Mouse (Mus musculus): ENCODE measurements around the gene Nap1l1. TPM values are rescaled to one million over a fixed set of nuclear protein-coding genes. Genes with fewer than 3 reads are reported as not detected.

Nap1l1 gene
- polyA plus RNA-seq, 1 experiment from 2014 or later, result 127 TPM

GRCm38 (mm10) chr10:111509981-111510380 lies 37.0 kb downstream of the Nap1l1 start:
- no peaks in the 10 kb centered on the region for H3K9me3 ChIP-seq (ENCODE audit: low read length)
- WGBS, result 37% methylated on average over 7 of the region's 7 CpGs
- peak overlapping the region; percentile 78; the same call in 1 of the 2 replicates for H3K4me2 ChIP-seq (replicated peaks; ENCODE audit: low read depth, low read length)
- no peak for ATAC-seq
- peak; percentile 35 for DNase-seq (ENCODE audit: low spot score)
- TF ChIP-seq CTCF (IDR thresholded peaks at IDR 0.05), result no peak
- peak; percentile 18; the same call in 1 of the 2 replicates for TF ChIP-seq EP300 (IDR thresholded peaks at IDR 0.05)
- H3K36me3 ChIP-seq (ENCODE audit: insufficient read depth, low read length), result no peaks in the 10 kb centered on the region
- H3K4me3 ChIP-seq (ENCODE audit: low read depth, low read length), result no peak overlapping the region; the same call in 1 of the 2 replicates
- no peak overlapping the region for H3K9ac ChIP-seq (replicated peaks; ENCODE audit: low read depth)
- H3K27me3 ChIP-seq (replicated peaks; ENCODE audit: insufficient read depth, low read length), result no peaks in the 10 kb centered on the region
- H3K27ac ChIP-seq (ENCODE audit: low read length), result 0 out of 2 replicates have a peak overlapping the region, but pooled peaks have one; percentile 7
- peaks cover 20% of the 10 kb centered on the region; the same call in 1 of the 2 replicates for H3K4me1 ChIP-seq (ENCODE audit: insufficient read depth, low read depth, low read length)

- no peaks in the 10 kb centered on the region for H3K9me3 ChIP-seq (ENCODE audit: low read length)
- TF ChIP-seq CTCF (IDR thresholded peaks at IDR 0.05) (no peak), EP300 (IDR thresholded peaks at IDR 0.05) (no peak)
- no peak for ATAC-seq
- 6% methylated on average over 7 of the region's 7 CpGs for WGBS
- H3K9ac ChIP-seq (replicated peaks; ENCODE audit: low read depth), result no peak overlapping the region
- no peaks in the 10 kb centered on the region for H3K27me3 ChIP-seq (replicated peaks; ENCODE audit: insufficient read depth, low read length)
- no peaks in the 10 kb centered on the region for H3K36me3 ChIP-seq (ENCODE audit: insufficient read depth, low read length)
- H3K4me3 ChIP-seq (ENCODE audit: low read depth, low read length), result no peak overlapping the region
- H3K4me2 ChIP-seq (replicated peaks; ENCODE audit: low read depth, low read length), result no peak overlapping the region
- peak overlapping the region; percentile 57; the same call in 1 of the 2 replicates for H3K27ac ChIP-seq (ENCODE audit: low read length)
- peak; percentile 47 for DNase-seq (ENCODE audit: low spot score)
- peaks cover 25% of the 10 kb centered on the region for H3K4me1 ChIP-seq (ENCODE audit: insufficient read depth, low read depth, low read length)
Measured at GRCm38 (mm10) chr10:111510798-111511197, 37.8 kb downstream of the Nap1l1 start.

- no peak overlapping the region for H3K27ac ChIP-seq (ENCODE audit: low read length)
- no peak overlapping the region for H3K4me3 ChIP-seq (ENCODE audit: low read depth, low read length)
- ATAC-seq, result peak; percentile 13; the same call in 1 of the 2 replicates
- peak; percentile 72 for DNase-seq (ENCODE audit: low spot score)
- H3K9me3 ChIP-seq (ENCODE audit: low read length), result no peaks in the 10 kb centered on the region
- 26% methylated on average over 10 of the region's 10 CpGs for WGBS
- no peaks in the 10 kb centered on the region for H3K27me3 ChIP-seq (replicated peaks; ENCODE audit: insufficient read depth, low read length)
- peaks cover 28% of the 10 kb centered on the region for H3K4me1 ChIP-seq (ENCODE audit: insufficient read depth, low read depth, low read length)
- no peaks in the 10 kb centered on the region for H3K36me3 ChIP-seq (ENCODE audit: insufficient read depth, low read length)
- H3K9ac ChIP-seq (replicated peaks; ENCODE audit: low read depth), result no peak overlapping the region
- TF ChIP-seq CTCF (IDR thresholded peaks at IDR 0.05) (no peak), EP300 (IDR thresholded peaks at IDR 0.05) (peak; percentile 23; the same call in 1 of the 2 replicates)
- H3K4me2 ChIP-seq (replicated peaks; ENCODE audit: low read depth, low read length), result no peak overlapping the region
Measured at GRCm38 (mm10) chr10:111512036-111512568, 39.1 kb downstream of the Nap1l1 start.

- DNase-seq (ENCODE audit: low spot score) (no peak), ATAC-seq (no peak)
- Histone ChIP-seq H3K4me2 (replicated peaks; ENCODE audit: low read depth, low read length) (no peak overlapping the region), H3K27me3 (replicated peaks; ENCODE audit: insufficient read depth, low read length) (no peaks in the 10 kb centered on the region), H3K4me3 (ENCODE audit: low read depth, low read length) (no peak overlapping the region), H3K9me3 (ENCODE audit: low read length) (no peaks in the 10 kb centered on the region), H3K36me3 (ENCODE audit: insufficient read depth, low read length) (no peaks in the 10 kb centered on the region), H3K9ac (replicated peaks; ENCODE audit: low read depth) (no peak overlapping the region), H3K4me1 (ENCODE audit: insufficient read depth, low read depth, low read length) (peaks cover 23% of the 10 kb centered on the region), H3K27ac (ENCODE audit: low read length) (no peak overlapping the region)
- 90% methylated on average over 5 of the region's 5 CpGs for WGBS
- no peak for TF ChIP-seq CTCF (IDR thresholded peaks at IDR 0.05)
- no peak for TF ChIP-seq EP300 (IDR thresholded peaks at IDR 0.05)
Measured at GRCm38 (mm10) chr10:111514282-111514885, 41.4 kb downstream of the Nap1l1 start.

GRCm38 (mm10) chr10:111515071-111516010 lies 42.3 kb downstream of the Nap1l1 start:
- no peak for ATAC-seq
- TF ChIP-seq EP300 (IDR thresholded peaks at IDR 0.05) (no peak), CTCF (IDR thresholded peaks at IDR 0.05) (no peak)
- H3K9ac ChIP-seq (replicated peaks; ENCODE audit: low read depth), result no peak overlapping the region
- H3K4me3 ChIP-seq (ENCODE audit: low read depth, low read length), result no peak overlapping the region
- no peaks in the 10 kb centered on the region for H3K27me3 ChIP-seq (replicated peaks; ENCODE audit: insufficient read depth, low read length)
- H3K36me3 ChIP-seq (ENCODE audit: insufficient read depth, low read length), result no peaks in the 10 kb centered on the region
- peak overlapping the region; percentile 30; the same call in 1 of the 2 replicates for H3K4me2 ChIP-seq (replicated peaks; ENCODE audit: low read depth, low read length)
- peak; percentile 56 for DNase-seq (ENCODE audit: low spot score)
- WGBS, result 56% methylated on average over 17 of the region's 17 CpGs
- H3K4me1 ChIP-seq (ENCODE audit: insufficient read depth, low read depth, low read length), result peaks cover 26% of the 10 kb centered on the region
- H3K9me3 ChIP-seq (ENCODE audit: low read length), result no peaks in the 10 kb centered on the region
- H3K27ac ChIP-seq (ENCODE audit: low read length), result peak overlapping the region; percentile 9; the same call in 1 of the 2 replicates

- Histone ChIP-seq H3K27me3 (replicated peaks; ENCODE audit: insufficient read depth, low read length) (no peaks in the 10 kb centered on the region), H3K4me2 (replicated peaks; ENCODE audit: low read depth, low read length) (peak overlapping the region; percentile 30; the same call in 1 of the 2 replicates), H3K36me3 (ENCODE audit: insufficient read depth, low read length) (no peaks in the 10 kb centered on the region), H3K9me3 (ENCODE audit: low read length) (no peaks in the 10 kb centered on the region), H3K9ac (replicated peaks; ENCODE audit: low read depth) (no peak overlapping the region), H3K4me1 (ENCODE audit: insufficient read depth, low read depth, low read length) (peaks cover 20% of the 10 kb centered on the region), H3K27ac (ENCODE audit: low read length) (peak overlapping the region; percentile 9; the same call in 1 of the 2 replicates), H3K4me3 (ENCODE audit: low read depth, low read length) (no peak overlapping the region; the same call in 1 of the 2 replicates)
- TF ChIP-seq CTCF (IDR thresholded peaks at IDR 0.05), result no peak
- TF ChIP-seq EP300 (IDR thresholded peaks at IDR 0.05), result peak; percentile 39
- DNase-seq (ENCODE audit: low spot score) (peak; percentile 88), ATAC-seq (peak; percentile 82)
- WGBS, result 5% methylated on average over 13 of the region's 13 CpGs
Measured at GRCm38 (mm10) chr10:111516172-111516588, 43.2 kb downstream of the Nap1l1 start.

Measured in lung, postnatal 0 days (tissue).